Mouse (Mus musculus) E14TG2a.4 (cell line): ENCODE results near the gene 4430402I18Rik.
A peak's percentile ranks its signal among the peaks of the same experiment; 100 is the strongest.

ENCODE experiments used
- CTCF ChIP-seq: conservative IDR thresholded peaks from 2 replicates; pipeline ENCODE4 v1.5.1; 2014; ENCODE audit warnings: low read length
- NANOG ChIP-seq: IDR thresholded peaks from 2 replicates; pipeline ENCODE4 v1.6.1; 2014; ENCODE audit warnings: borderline replicate concordance, low read length, mixed read lengths
- POU5F1 ChIP-seq: IDR thresholded peaks from 2 replicates; pipeline ENCODE4 v1.6.1; 2014; ENCODE audit warnings: low read length, borderline replicate concordance

- TF ChIP-seq CTCF (no peak), NANOG (peak; percentile 43; the same call in 1 of the 2 replicates), POU5F1 (no peak)
Measured at GRCm38 (mm10) chr19:28994870-28995269, 27.3 kb upstream of the 4430402I18Rik start.
